Mouse (Mus musculus): Measurements from ENCODE around the gene Rnf208.
"Not testable (repeated sequence)": the region's sequence is repeated elsewhere in the genome, so short reads cannot be mapped to it uniquely, and the experiment has no call there.

Rnf208 gene

DNA sequence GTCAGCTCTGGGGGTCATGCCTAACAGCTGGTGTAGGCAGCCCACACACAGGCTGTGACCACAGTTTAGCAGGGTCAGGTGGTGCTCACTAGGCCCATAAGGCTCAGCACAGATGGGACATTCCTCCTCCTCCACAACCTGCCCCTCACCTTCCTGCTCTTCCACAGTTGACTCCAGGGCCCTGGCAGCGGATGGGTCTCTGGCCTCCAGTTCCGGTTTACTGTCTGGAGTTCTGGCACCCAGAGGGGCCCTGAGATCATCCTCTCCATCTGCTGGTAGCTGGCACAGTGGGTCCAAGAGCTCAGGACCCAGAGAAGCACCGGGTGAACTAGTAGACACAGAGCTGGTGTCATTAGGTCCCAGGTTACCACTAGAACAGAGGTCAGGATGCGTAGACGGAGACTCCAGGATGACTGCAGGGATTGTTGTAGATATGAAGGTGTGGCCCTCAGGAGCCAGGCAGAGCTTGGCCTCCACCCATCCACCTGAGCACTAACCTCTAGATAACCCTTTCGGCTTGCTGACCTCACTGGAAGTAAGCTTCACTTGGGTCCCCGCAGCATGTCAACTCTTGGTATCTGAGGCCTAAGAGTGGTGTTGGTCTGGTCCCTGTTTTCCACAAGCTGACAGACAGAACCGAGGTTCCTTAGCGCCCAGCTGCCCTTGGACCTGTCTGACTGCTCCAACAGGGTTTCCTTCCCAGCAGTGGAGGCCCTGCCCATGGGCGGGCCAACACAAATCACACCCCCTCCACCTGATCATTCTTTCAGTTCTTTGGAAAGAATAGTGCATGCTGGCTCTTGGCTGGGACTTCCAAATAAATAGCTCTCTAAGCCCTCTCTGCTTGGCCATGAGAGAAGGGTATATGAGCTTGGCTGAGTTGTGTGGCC, 4.4 kb downstream of the Rnf208 start, which contains the start of gene AL732309.1:
Gene AL732309.1, minus strand, starts transcription at position 681 of the 890 bp plus-strand sequence.
- DNase-seq, result peak; percentile 56 to 65

DNA sequence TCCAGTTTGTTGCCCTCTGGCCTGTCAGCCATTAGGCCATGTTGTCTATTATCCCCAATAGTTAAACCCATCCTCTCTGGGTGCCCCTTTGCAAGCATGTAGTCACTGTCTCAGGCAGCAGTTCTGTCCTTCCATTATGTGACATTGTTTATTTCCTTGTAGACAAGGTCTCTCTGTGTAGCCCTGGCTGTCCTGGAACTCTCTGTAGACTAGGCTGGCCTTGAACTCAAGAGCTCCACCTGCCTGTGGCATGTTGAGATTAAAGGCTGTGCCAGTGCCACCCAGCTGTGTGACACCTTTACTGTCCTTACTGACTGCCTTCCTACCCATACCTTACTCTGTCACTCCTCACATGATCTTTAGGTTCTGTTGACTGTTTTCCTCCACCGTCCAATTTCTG, 10.3 kb downstream of the Rnf208 start:
- DNase-seq, result peak; percentile 48 to 74

DNA sequence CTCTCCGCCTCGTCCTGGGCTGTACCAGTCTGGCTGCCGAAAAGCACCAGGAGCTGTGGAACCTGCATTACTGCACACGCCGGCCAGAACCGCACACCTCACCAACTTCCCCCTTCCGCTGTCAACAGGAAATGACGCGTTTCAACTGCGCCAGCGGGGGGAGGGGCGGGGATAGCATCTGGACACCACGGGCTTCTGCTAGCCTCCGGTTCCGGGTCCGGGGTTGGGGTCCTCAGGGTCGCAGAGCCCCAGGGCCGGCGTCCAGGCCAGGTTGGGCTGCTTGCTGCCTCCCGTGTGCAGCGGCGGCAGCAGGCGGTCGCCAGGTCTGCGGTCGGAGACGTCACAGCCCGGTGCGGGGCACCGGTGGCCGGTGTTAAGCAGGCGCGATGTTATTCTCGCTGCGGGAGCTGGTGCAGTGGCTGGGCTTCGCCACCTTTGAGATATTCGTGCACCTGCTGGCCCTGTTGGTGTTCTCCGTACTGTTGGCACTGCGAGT, 13.3 kb downstream of the Rnf208 start, which contains the start of gene Tmem203:
Gene Tmem203, plus strand, starts transcription at position 156 of the 496 bp plus-strand sequence.
- peak; percentile 91 to 95 for DNase-seq

DNA sequence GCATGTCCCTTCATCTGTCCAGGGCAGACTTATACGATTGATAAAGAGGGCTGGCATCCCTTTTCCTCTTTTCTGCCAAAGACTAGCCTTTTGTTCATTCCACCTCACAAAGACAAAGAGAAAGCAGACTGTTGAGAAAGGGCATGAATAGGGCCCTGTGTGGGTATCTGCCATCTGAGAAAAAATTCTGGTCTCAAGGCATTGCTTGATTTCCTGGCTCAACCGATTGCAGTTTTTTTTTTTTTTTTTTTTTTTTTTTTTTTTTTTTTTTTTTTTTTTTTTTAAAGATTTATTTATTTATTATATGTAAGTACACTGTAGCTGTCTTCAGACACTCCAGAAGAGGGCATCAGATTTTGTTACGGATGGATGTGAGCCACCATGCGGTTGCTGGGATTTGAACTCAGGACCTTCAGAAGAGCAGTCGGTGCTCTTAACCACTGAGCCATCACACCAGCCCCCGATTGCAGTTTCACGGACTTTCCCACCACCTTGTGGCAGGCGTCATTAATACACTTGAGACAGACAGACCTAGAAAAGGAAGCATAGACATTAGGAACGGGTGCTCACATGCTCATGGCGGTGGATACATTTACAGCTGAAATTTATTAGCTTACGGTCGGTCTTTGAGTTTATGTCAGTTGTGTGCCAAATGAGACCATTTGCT, 14.5 kb downstream of the Rnf208 start:
- DNase-seq, result peak; percentile 64 to 82

DNA sequence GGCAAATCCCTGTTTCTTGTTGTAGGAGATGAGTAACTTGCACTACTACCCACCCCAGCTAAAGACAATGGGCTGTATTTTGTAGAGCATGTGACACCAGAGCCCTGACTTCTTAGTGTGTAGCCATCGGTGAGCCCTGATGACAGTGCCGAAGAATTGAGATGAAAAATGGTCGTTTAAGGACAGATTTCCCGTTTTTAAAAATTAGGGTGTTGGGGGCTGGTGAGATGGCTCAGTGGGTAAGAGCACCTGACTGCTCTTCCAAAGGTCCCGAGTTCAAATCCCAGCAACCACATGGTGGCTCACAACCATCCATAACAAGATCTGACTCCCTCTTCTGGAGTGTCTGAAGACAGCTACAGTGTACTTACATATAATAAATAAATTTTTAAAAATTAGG, 15.2 kb downstream of the Rnf208 start:
- DNase-seq, result not testable (repeated sequence)

DNA sequence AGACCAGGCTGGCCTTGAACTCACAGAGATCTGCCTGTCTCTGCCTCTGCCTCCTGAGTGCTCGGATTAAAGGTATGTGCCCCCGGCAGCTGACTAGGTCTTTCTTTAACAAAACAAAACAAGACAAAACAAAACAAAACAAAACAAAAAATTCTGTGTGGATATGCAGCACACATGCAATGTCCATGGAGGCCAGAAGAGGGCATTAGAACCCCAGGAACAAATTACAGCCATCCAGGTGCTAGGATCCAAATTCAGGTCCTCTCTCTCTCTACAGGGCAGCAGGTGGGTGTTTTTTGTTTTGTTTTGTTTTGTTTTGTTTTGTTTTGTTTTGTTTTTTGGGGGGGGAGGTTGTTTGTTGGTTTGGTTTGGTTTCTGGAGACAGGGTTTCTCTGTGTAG, 16.8 kb downstream of the Rnf208 start:
- DNase-seq, result peak in 1 of 2 experiments; percentile 56

DNA sequence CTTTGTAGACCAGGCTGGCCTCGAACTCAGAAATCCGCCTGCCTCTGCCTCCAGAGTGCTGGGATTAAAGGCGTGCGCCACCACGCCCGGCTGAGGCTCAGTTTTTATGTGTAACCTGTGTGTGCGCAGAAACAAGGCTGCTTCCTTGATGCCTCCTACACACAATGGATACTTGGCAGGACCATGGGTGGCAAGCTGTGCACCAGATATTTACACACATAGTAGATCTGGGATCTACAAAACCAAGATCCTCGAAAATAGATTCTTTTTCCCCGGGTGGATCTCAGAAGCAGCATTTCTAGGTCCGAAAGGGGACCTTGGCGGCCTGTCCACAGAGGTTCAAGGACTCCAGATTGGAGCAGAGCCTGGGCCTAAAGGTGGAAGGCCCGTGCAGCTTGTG, 19.8 kb downstream of the Rnf208 start:
- no peak for DNase-seq

DNA sequence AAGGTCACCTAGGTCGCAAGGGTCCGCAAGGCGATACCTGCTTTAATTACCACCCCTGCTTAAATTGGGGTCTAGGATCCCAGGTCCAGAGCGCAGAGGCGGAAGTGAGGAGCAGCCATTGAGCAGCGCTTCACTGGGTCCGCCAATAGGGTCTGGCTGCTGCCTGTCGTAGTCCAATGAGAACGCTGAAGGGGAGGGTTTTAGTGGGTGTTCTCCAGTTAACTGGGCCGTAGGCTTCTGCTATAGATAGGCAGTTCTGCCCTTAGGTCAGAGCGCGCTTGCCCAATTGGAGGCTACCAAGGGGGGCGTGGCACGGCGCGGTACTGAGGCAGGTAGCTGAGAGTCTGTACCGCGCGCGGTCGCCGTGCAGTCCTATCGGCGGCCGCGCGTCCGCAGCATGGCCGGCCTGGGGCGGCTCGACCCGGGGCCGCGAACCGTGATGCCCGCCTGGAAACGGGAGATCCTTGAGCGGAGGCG, 20.3 kb downstream of the Rnf208 start, which contains the start of gene Tprn:
Gene Tprn, plus strand, starts transcription at position 328 of the 477 bp plus-strand sequence.
- peak; percentile 97 to 99 for DNase-seq

DNA sequence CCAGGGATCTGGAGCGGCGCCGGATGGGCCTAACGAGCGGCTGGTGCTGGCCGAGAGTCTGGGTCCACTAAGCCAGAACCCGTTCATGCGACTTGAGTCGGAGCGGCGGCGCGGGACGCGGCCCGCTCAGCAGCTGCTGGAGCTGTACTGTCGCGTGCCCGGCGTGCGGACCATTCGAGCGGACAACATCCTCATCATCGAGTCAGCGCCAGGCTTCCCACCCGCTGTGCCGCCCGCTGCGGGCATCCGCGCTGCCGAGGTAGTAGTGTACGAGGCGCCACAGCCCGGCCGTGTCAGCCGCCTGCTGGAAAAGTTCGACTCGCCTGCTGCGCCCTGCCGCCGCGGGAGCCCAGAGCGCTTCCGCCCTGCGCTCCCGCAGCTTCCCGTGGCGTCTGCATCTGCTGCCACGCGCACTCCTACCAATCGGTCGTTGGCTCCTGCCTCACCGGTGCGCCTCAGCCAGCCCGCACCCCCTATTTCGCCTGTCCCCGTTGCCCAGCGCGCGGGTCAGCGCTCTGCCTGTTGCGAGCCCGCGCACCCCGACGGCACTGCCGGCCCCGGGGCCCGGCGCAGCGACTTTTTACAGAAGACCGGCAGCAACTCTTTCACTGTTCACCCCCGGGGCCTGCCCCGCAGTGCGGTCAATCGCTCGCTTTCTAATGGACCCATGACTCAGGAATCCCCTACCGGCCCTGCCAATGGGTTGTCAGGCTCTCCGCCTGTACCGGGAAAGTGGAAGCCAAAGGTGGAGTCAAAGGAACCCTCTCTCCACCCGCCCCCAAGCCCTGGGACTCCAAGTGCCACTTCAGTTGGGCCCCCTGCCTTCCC, 21.0 kb downstream of the Rnf208 start:
- peak in 1 of 2 experiments; percentile 59 for DNase-seq

DNA sequence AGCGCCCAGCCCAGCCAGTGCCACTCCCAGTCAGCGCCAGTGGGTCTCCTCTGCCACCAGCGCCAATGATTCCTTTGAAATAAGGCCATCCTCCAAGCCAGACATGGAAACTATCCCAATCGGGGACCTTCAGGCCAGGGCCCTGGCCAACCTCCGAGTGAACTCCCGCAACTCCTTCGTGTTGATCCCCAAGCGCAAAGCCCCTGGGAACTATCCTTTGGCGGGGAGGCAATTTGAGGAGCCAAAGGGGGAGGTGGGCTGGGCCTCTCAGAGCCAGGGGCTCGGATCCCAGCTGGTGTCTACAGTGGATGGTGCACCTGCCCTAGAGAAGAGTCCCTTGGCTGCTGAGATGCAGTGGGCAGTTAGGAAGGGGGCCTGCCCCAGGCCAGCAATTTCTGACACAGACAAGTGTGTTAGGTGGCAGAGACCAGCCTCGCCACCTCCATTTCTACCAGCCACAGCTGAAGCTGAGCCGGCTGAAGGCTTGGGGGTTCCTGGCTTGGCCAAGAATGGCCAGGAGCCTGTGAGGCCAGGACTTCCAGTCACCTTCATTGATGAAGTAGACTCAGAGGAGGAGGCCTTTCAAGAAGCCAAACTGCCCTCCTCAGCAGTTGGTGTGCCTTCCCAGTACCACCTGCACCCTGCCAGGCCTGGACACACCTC, 21.7 kb downstream of the Rnf208 start:
- peak in 1 of 2 experiments; percentile 30 for DNase-seq

DNA sequence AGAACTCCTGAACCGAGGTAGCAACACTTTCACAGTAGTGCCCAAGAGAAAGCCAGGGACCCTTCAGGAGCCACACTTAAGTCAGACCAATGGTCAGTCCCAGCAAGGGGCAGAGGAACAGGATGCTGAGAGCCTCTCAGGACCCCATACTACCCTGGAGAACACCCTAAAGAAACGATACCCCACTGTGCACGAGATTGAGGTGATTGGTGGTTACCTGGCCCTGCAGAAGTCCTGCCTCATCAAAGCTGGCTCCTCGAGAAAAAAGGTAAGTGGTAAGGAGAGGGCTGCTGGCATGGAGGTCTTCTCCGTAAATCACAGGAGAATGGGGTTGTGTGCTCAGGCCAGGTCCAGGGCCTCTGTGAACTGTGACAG, 22.2 kb downstream of the Rnf208 start:
- no peak for DNase-seq

DNA sequence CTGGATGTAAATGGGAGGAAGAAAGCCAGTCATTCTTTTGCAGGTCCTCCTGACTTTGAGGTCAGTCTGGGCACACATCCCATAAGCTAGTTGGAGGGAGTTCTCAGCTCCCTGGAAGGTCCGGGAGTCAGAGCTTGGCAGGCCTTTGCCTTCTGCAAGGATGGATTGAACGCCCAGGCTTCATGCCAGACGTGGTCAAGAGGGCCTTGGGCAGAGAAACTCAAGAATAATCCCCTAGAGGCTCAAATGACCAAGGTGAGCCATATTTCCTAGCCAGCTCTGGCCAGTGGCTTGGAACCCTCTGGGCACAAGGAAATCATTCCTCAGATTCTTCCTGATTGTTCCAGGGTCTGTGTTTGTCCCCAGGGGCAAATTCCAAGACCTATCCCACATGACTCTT, 22.8 kb downstream of the Rnf208 start:
- peak; percentile 89 to 90 for DNase-seq

DNA sequence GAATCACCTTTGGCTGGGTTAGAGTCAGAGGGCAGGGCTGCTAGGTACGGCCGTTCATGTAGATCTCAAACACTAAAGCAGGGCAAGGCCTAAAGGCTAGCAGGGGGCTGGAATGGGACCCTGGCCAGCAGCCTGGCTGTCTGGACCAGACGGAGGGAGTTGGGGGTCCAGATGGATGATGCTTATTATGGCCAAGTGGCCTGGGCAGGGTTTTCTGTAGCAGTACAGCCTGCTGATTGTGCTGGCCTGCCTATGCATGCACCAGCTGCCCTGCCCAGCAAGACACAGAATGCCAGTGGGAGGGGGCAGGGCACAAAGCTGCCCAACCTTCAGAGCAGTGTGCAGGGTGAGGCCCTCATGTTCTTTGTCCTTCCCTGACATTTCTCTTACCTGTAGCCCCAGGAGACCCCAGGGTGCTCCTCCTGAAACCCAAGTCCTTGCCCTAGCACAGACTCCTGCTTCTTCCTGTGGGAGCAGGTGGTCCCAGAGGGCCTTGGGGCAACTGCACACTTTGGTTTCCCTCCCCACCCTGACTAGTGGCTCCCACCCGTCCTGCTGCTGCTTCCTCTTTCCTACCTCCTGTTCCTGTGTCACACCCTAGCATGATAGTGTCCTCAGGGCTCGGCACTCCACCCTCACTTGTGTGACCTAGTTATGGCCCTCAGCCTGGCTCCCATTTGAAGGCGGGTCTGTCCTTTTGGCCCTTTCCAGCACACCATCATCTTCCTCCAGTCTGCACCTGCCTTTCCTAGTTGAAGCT, 24.0 kb downstream of the Rnf208 start:
- DNase-seq, result peak; percentile 66 to 68

DNA sequence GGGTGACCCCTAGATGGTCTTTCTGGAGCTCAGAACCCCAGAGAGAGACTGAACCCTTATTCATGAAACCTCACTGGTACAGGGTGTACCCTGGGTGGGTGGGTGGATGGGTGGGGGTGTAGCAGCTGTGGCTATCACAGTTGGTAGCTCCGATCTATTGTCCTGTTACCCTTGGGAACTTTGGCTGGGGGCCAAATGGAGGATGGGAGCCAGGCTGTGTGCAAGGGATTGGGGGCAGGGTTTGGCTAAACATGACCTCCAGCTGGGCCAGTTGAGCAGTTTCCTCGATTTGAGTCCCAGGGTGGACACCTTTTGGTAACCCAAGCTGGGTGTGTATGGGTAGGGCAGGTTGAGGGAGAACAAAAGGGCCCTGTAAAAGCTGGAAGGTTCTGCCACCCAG, 24.7 kb downstream of the Rnf208 start:
- peak; percentile 83 to 85 for DNase-seq

DNA sequence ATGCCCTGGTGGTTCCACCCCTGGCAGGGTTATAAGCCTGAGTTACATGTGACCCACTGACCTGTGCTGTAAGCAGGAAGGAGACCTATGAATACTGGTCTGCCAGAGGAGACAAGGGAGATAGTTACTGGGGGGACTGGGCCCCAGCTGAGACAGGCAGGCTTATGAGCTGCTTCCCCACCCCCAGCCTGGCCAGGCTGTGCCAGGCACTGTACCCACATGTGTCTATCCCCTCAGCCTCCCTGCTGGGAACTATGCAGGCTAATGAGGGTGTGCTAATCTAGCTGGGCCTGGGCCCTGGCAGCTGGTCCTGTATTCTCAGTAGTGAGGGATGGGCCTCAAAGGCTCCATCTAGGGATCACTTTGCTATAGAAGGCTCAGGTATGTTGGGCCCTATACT, 25.2 kb downstream of the Rnf208 start:
- no peak for DNase-seq

DNA sequence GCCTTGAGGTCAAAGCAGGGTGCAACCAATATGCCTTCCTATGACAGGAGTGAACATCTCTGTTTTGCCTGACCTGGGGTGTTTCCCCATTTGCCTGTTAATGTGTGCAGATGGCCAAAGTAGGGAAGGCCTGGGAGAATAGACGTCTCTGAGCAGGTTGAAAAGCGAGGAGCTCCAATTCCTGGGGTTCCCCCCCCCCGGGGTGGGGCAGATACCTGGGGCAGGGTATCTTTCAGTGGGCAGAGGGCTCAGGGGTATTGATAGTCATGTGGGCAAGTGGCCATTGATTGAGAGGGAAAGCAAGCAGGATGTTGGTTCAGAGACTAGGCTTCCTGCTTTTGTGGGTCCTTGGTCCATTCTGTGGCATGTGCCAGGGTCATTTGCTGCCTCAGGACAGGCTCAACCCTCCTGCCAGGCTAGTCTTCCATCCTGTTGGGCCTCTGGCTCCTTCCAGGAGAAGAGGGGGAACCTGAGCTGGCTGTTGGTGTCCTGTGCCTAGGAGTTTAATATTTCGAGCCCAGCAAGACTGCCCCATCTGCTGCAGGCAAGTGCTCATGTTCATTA, 25.8 kb downstream of the Rnf208 start:
- no peak for DNase-seq

DNA sequence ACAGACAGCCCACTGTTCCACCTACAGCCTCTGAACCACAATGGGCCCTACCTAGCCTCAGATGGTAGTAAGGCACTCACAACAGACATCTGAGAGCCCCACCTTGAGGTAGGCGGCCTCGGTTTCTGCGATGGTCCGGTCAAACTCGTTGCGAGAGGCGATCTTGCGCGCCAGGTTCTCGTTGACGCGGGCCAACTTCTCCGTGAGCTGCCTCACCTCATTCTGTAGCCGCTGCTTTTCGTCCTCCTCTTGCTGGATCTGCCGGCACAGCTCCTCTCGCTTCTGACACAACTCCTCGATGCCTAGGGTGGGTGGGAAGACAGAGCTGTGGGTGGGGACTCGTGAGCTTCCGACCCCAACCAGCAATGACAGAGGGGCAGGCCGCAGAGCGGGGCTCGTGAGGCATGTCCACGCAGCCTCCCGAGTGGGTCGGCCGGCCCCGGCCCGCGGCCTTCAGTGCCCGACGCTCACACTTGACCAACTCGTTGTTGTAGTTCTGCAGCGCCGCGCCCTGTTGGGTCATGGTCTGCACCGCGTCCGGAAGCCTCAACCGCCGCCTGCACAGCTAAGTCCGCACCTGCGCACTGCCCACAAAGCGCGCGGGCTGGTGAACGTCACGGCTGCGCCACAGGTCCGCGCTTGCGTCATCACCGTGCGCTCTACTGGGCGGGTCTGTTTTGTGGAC, 29.9 kb downstream of the Rnf208 start, which contains the start of the genes Ssna1 and Anapc2:
Gene Ssna1, minus strand, starts transcription at position 612 of the 685 bp plus-strand sequence.
Gene Anapc2, plus strand, starts transcription at position 652 of the 685 bp plus-strand sequence.
- peak; percentile 97 to 99 for DNase-seq

DNA sequence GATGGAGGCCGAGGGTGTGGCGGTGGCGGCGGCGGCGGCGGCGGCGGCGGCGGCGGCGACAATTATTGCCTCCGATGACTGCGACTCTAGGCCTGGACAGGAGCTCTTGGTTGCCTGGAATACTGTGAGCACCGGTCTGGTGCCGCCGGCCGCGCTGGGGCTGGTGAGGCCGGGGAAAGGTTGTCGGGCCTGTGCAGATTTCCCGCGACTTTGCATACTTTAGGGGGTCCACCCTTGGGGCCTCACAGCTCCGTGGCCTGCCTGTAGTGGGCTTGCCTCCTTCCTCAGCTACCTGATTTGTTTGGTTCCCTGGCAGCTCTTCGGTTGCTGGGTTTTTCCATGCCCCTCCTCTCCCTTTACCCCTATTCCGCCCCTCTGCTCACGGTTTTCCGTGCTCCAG, 30.5 kb downstream of the Rnf208 start:
- DNase-seq, result no peak

DNA sequence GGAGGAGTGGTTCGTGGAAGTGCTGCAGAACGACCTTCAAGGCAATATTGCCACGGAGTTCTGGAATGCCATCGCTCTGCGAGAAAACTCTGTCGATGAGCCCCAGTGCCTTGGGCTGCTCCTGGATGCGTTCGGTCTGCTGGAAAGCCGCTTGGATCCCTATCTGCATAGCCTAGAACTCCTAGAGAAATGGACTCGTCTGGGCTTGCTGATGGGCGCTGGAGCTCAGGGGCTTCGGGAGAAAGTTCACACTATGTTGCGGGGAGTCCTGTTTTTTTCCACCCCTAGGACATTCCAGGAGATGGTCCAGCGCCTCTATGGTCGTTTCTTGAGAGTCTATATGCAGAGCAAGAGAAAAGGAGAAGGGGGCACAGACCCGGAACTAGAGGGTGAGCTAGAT, 31.0 kb downstream of the Rnf208 start:
- no peak for DNase-seq
